8 mouse cellular contexts compared by ENCODE assay signal in genomic region chr11:120186145-120186740, GRCm38 (mm10). TPM values are rescaled to one million over a fixed set of nuclear protein-coding genes. Genes with fewer than 3 reads are reported as not detected.
A peak's percentile ranks its signal among the peaks of the same experiment; 100 is the strongest.
DNase-seq lines count a peak whose midpoint lies in the region; ATAC-seq and TF ChIP-seq lines count a peak whose summit lies in the region.

No protein-coding gene starts in this region.

- no peaks in the 10 kb centered on the region for H3K27me3 ChIP-seq in C2C12 (ENCODE audit: control insufficient read depth, insufficient read depth, insufficient read length)
- H3K27me3 ChIP-seq in forebrain, postnatal 0 days (ENCODE audit: insufficient read depth, low read length) = no peaks in the 10 kb centered on the region
- H3K27me3 ChIP-seq in liver, embryonic 14.5 days (ENCODE audit: control insufficient read depth, insufficient read depth, low read length) = peaks cover 61% of the 10 kb centered on the region

- TF ChIP-seq EP300 in liver, embryonic 14.5 days (IDR thresholded peaks at IDR 0.05; ENCODE audit: low read depth) = no peak

- ATAC-seq in forebrain, postnatal 0 days = no peak
- ATAC-seq in liver, embryonic 14.5 days (ENCODE audit: insufficient read depth) = no peak

- peak overlapping the region; percentile 69 for H3ac ChIP-seq in C2C12 (ENCODE audit: control insufficient read depth, insufficient read length, low read depth)

- peaks cover 25% of the 10 kb centered on the region for H3K4me1 ChIP-seq in forebrain, postnatal 0 days (ENCODE audit: insufficient read depth)
- H3K4me1 ChIP-seq in liver, embryonic 14.5 days (replicated peaks; ENCODE audit: control insufficient read depth in 2 of 2, insufficient read depth in 2 of 2, low read length in 1 of 2) = peaks cover 0 to 13% of the 10 kb centered on the region in 2 experiments; a peak in 2 of 4 replicates

- TF ChIP-seq CTCF in C2C12 (IDR thresholded peaks at IDR 0.05; ENCODE audit: control insufficient read depth, insufficient read depth, insufficient read length) = no peak
- no peak for TF ChIP-seq CTCF in forebrain, postnatal 0 days (IDR thresholded peaks at IDR 0.05; ENCODE audit: low read depth)
- TF ChIP-seq CTCF in liver, embryonic 14.5 days (IDR thresholded peaks at IDR 0.05; ENCODE audit: low read depth) = no peak

- peaks cover 24% of the 10 kb centered on the region for H3K79me3 ChIP-seq in C2C12 (ENCODE audit: low read depth)

- H3K36me3 ChIP-seq in C2C12 (ENCODE audit: control insufficient read depth, insufficient read depth) = peaks cover 6% of the 10 kb centered on the region
- H3K36me3 ChIP-seq in forebrain, postnatal 0 days (ENCODE audit: insufficient read depth) = no peaks in the 10 kb centered on the region
- H3K36me3 ChIP-seq in liver, embryonic 14.5 days (replicated peaks; ENCODE audit: control insufficient read depth, insufficient read depth, low read depth) = no peaks in the 10 kb centered on the region

- peak overlapping the region; percentile 97 for H3K4me2 ChIP-seq in forebrain, postnatal 0 days (ENCODE audit: low read depth)
- peak overlapping the region; percentile 61 for H3K4me2 ChIP-seq in liver, embryonic 14.5 days (ENCODE audit: low read depth)

- no peaks in the 10 kb centered on the region for H3K9me3 ChIP-seq in forebrain, postnatal 0 days (ENCODE audit: low read length)
- no peaks in the 10 kb centered on the region for H3K9me3 ChIP-seq in liver, embryonic 14.5 days (ENCODE audit: control insufficient read depth, low read length)

- H3K79me2 ChIP-seq in C2C12 (ENCODE audit: control insufficient read depth, insufficient read depth) = peaks cover 42% of the 10 kb centered on the region

- peak overlapping the region; percentile 95 for H3K9ac ChIP-seq in forebrain, postnatal 0 days
- peak overlapping the region; percentile 23; the same call in 1 of the 2 replicates for H3K9ac ChIP-seq in liver, embryonic 14.5 days (replicated peaks)

- H3K27ac ChIP-seq in forebrain, postnatal 0 days (ENCODE audit: low read depth, low read length) = peak overlapping the region; percentile 54
- H3K27ac ChIP-seq in liver, embryonic 14.5 days = no peak overlapping the region

- H3K4me3 ChIP-seq in C2C12 (ENCODE audit: insufficient read depth, poor library complexity, severe bottlenecking) = no peak overlapping the region
- peak overlapping the region; percentile 92 for H3K4me3 ChIP-seq in forebrain, postnatal 0 days (ENCODE audit: low read depth, low read length)
- H3K4me3 ChIP-seq in liver, embryonic 14.5 days (ENCODE audit: insufficient read depth in 1 of 2, low read depth in 2 of 2, low read length in 2 of 2) = peak overlapping the region in 1 of 2 experiments; percentile 39; a peak in 2 of 4 replicates

- DNase-seq in cerebellum, postnatal 14 days = peak; percentile 17 to 44
- no peak for DNase-seq in cerebellum, postnatal 25 days
- peak; percentile 60 for DNase-seq in forebrain, postnatal 0 days
- DNase-seq in liver, embryonic 14.5 days (ENCODE audit: low read depth in 3 of 3, low spot score in 3 of 3) = no peak
- DNase-seq in B cell, adult 2 months = no peak
- no peak for DNase-seq in natural killer cell, adult 2 months (ENCODE audit: low spot score in 2 of 2)
- no peak for DNase-seq in testis, postnatal 14 days (ENCODE audit: low spot score)

- WGBS in forebrain, postnatal 0 days = 12% methylated on average over 18 of the region's 18 CpGs
- 18% methylated on average over 18 of the region's 18 CpGs for WGBS in liver, embryonic 14.5 days (ENCODE audit: insufficient replicate concordance)

TF ChIP-seq in C2C12, 6 proteins besides CTCF, POLR2A, EP300 and RAD21:
- TF ChIP-seq FOSL1 (IDR thresholded peaks at IDR 0.05; ENCODE audit: insufficient read depth, low read length, poor library complexity, severe bottlenecking) (no peak), MYOG (IDR thresholded peaks at IDR 0.05; ENCODE audit: control insufficient read depth, extremely low read depth, insufficient read length) (no peak), MAX (IDR thresholded peaks at IDR 0.05) (no peak), CEBPB (IDR thresholded peaks at IDR 0.05; ENCODE audit: low read depth) (no peak), USF1 (IDR thresholded peaks at IDR 0.05; ENCODE audit: low read depth) (no peak), MYOD1 (IDR thresholded peaks at IDR 0.05; ENCODE audit: control insufficient read depth, insufficient read length, low read depth) (no peak)
TF ChIP-seq in C2C12: peak in this region for 0.

RNA-seq across cellular contexts. Expression of gene Slc38a10, which starts 35.1 kb away (rescaled TPM):
- 71.6 TPM for polyA plus RNA-seq in C2C12 (2012; fragmentation: generic; extraction: Trizol)
- total RNA-seq in forebrain, postnatal 0 days (2014; rRNA removed) = 114 and 147 TPM in 2 replicates
- polyA plus RNA-seq in forebrain, postnatal 0 days (2015; fragmentation: Nextera tagmentation; extraction: Ambion mirVana) = 90.4 and 97.0 TPM in 2 replicates
- 15.9 and 21.0 TPM in 2 replicates for polyA plus RNA-seq in liver, embryonic 14.5 days (2012; rRNA removed)
- 21.8 and 23.3 TPM in 2 replicates for polyA plus RNA-seq in liver, embryonic 14.5 days (2014; fragmentation: Nextera tagmentation; extraction: Ambion mirVana)

RNA-seq across cellular contexts. Expression of gene Bahcc1, which starts 46.5 kb away (rescaled TPM):
- 10.8 TPM for polyA plus RNA-seq in C2C12 (2012; fragmentation: generic; extraction: Trizol)
- total RNA-seq in forebrain, postnatal 0 days (2014; rRNA removed) = 19.3 and 26.5 TPM in 2 replicates
- 3.9 and 6.5 TPM in 2 replicates for polyA plus RNA-seq in forebrain, postnatal 0 days (2015; fragmentation: Nextera tagmentation; extraction: Ambion mirVana)
- 1.5 and 1.6 TPM in 2 replicates for polyA plus RNA-seq in liver, embryonic 14.5 days (2012; rRNA removed)
- 0.75 and 1.2 TPM in 2 replicates for polyA plus RNA-seq in liver, embryonic 14.5 days (2014; fragmentation: Nextera tagmentation; extraction: Ambion mirVana)

Comparison
In these comparisons a context has a peak if more than half of its experiments do, and no peak if none do; other contexts are left out.
1. DNase-seq: peak in cerebellum, postnatal 14 days (2 of 2) and forebrain, postnatal 0 days (single experiment); none in cerebellum, postnatal 25 days (0 of 2), liver, embryonic 14.5 days (0 of 3), B cell, adult 2 months (0 of 2), natural killer cell, adult 2 months (0 of 2) and testis, postnatal 14 days (single experiment).